ENCODE assay signal across 7 mouse cellular contexts in the genomic region with DNA sequence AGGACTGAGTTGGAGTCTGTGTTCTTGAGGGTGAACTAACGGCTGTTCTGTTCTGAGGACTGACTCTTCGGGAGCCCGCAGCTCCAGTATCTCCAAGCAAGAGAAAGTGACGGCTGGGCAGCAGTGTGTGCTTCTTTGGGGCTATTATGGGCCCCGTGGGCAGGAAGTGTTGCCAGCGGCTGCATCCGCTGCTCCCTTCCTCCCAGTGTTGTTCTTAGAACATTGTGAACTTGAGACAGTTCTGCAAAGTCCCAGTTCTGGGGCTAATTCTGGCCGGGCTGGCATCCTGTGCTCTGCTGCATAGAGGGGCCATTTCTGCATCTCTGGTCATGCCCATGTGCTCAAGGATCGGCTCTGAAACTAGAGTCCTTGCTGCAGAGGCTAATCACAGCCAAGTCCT. TPM values are rescaled to one million over a fixed set of nuclear protein-coding genes. Genes with fewer than 3 reads are reported as not detected.
DNase-seq lines count a peak whose midpoint lies in the region; ATAC-seq lines count a peak whose summit lies in the region.

No protein-coding gene starts in this region.

- H3K9me3 ChIP-seq in neural tube, embryonic 13.5 days, result no peaks in the 10 kb centered on the region
- no peaks in the 10 kb centered on the region for H3K9me3 ChIP-seq in limb, embryonic 15.5 days
- no peaks in the 10 kb centered on the region for H3K9me3 ChIP-seq in neural tube, embryonic 15.5 days (replicated peaks)

- no peaks in the 10 kb centered on the region for H3K27me3 ChIP-seq in neural tube, embryonic 13.5 days
- H3K27me3 ChIP-seq in limb, embryonic 15.5 days, result no peaks in the 10 kb centered on the region
- H3K27me3 ChIP-seq in neural tube, embryonic 15.5 days (replicated peaks), result no peaks in the 10 kb centered on the region

- peaks cover 18% of the 10 kb centered on the region for H3K36me3 ChIP-seq in neural tube, embryonic 13.5 days
- H3K36me3 ChIP-seq in limb, embryonic 15.5 days, result peaks cover 18% of the 10 kb centered on the region; the same call in 1 of the 2 replicates
- H3K36me3 ChIP-seq in neural tube, embryonic 15.5 days, result peaks cover 19% of the 10 kb centered on the region

- ATAC-seq in neural tube, embryonic 13.5 days (ENCODE audit: low read depth), result no peak
- ATAC-seq in inflammation-experienced regulatory T-cells, adult 6 months, result peak; percentile 73
- 0 out of 2 replicates have a peak, but pooled peaks have one; percentile 12 for ATAC-seq in limb, embryonic 15.5 days (ENCODE audit: insufficient number of reproducible peaks, low FRiP score, low TSS enrichment, low read depth)
- no peak for ATAC-seq in neural tube, embryonic 15.5 days (ENCODE audit: low FRiP score)
- ATAC-seq in monocyte, adult 5-6 weeks (replicated peaks; ENCODE audit: insufficient number of reproducible peaks, low FRiP score, low TSS enrichment, poor library complexity, severe bottlenecking), result no peak

- H3K4me1 ChIP-seq in neural tube, embryonic 13.5 days (replicated peaks), result peaks cover 29% of the 10 kb centered on the region
- peaks cover 15% of the 10 kb centered on the region for H3K4me1 ChIP-seq in limb, embryonic 15.5 days
- H3K4me1 ChIP-seq in neural tube, embryonic 15.5 days, result peaks cover 14% of the 10 kb centered on the region

- peak overlapping the region; percentile 56 for H3K27ac ChIP-seq in neural tube, embryonic 13.5 days (replicated peaks)
- H3K27ac ChIP-seq in limb, embryonic 15.5 days, result peak overlapping the region; percentile 29; the same call in 1 of the 2 replicates
- peak overlapping the region; percentile 20; the same call in 1 of the 2 replicates for H3K27ac ChIP-seq in neural tube, embryonic 15.5 days (replicated peaks)

- 0 out of 2 replicates have a peak overlapping the region, but pooled peaks have one; percentile 13 for H3K9ac ChIP-seq in neural tube, embryonic 13.5 days
- no peak overlapping the region for H3K9ac ChIP-seq in limb, embryonic 15.5 days
- H3K9ac ChIP-seq in neural tube, embryonic 15.5 days (replicated peaks), result no peak overlapping the region

- H3K4me3 ChIP-seq in neural tube, embryonic 13.5 days, result no peak overlapping the region
- no peak overlapping the region for H3K4me3 ChIP-seq in limb, embryonic 15.5 days
- no peak overlapping the region for H3K4me3 ChIP-seq in neural tube, embryonic 15.5 days (replicated peaks)

- no peak for DNase-seq in neural tube, embryonic 10.5 days (ENCODE audit: extremely low spot score, low spot score)
- DNase-seq in frontal cortex, postnatal 14 days (ENCODE audit: low spot score in 2 of 2), result peak; percentile 62 to 80

- WGBS in neural tube, embryonic 13.5 days, result 65% methylated on average over 9 of the region's 9 CpGs
- 54% methylated on average over 9 of the region's 9 CpGs for WGBS in limb, embryonic 15.5 days
- WGBS in neural tube, embryonic 15.5 days, result 61% methylated on average over 9 of the region's 9 CpGs

- H3K4me2 ChIP-seq in neural tube, embryonic 13.5 days, result no peak overlapping the region
- H3K4me2 ChIP-seq in limb, embryonic 15.5 days, result 0 out of 2 replicates have a peak overlapping the region, but pooled peaks have one; percentile 6
- no peak overlapping the region for H3K4me2 ChIP-seq in neural tube, embryonic 15.5 days

RNA-seq across cellular contexts. Expression of a gene that starts 31.7 kb away (rescaled TPM):
- 10.6 and 11.3 TPM in 2 replicates for polyA plus RNA-seq in neural tube, embryonic 13.5 days (2015; fragmentation: Nextera tagmentation; extraction: Ambion mirVana)
- 1 to 10 TPM; 2.7 to 5.2 (median 5.1) TPM for polyA plus RNA-seq in inflammation-experienced regulatory T-cells, adult 6 months (2017; shearing (Covaris generic))
- 16.8 and 17.0 TPM in 2 replicates for polyA plus RNA-seq in limb, embryonic 15.5 days (2015; fragmentation: Nextera tagmentation; extraction: Ambion mirVana)
- 8.0 and 10.3 TPM in 2 replicates for polyA plus RNA-seq in neural tube, embryonic 15.5 days (2015; fragmentation: Nextera tagmentation; extraction: Ambion mirVana)
- 1.7 to 6.6 TPM (median 4.0 TPM) in 3 replicates for total RNA-seq in monocyte, adult 5-6 weeks (2017)

RNA-seq across cellular contexts. Expression of a gene that starts 43.1 kb away (rescaled TPM):
- 0.43 and 0.49 TPM in 2 replicates for polyA plus RNA-seq in neural tube, embryonic 13.5 days (2015; fragmentation: Nextera tagmentation; extraction: Ambion mirVana)
- not detected for polyA plus RNA-seq in inflammation-experienced regulatory T-cells, adult 6 months (2017; shearing (Covaris generic))
- polyA plus RNA-seq in limb, embryonic 15.5 days (2015; fragmentation: Nextera tagmentation; extraction: Ambion mirVana), result 0.20 and 0.27 TPM in 2 replicates
- 0.14 TPM in 1 of 2 replicates, not detected in the other for polyA plus RNA-seq in neural tube, embryonic 15.5 days (2015; fragmentation: Nextera tagmentation; extraction: Ambion mirVana)
- not detected in 3 replicates for total RNA-seq in monocyte, adult 5-6 weeks (2017)

Comparison
In these comparisons a context has a peak if more than half of its experiments do, and no peak if none do; other contexts are left out.
1. ATAC-seq: peak in inflammation-experienced regulatory T-cells, adult 6 months (single experiment) and limb, embryonic 15.5 days (single experiment); none in neural tube, embryonic 13.5 days (single experiment), neural tube, embryonic 15.5 days (single experiment) and monocyte, adult 5-6 weeks (single experiment).
2. Peak in every context shown above with its lines, with median percentiles within 50 percentile points of each other: H3K27ac ChIP-seq.